Mouse (Mus musculus) left cerebral cortex, postnatal 10 days (tissue): ENCODE measurements around the gene Alpi. TPM values are rescaled to one million over a fixed set of nuclear protein-coding genes. Genes with fewer than 3 reads are reported as not detected.

Experiments used
- DNase-seq, 2 experiments: peaks; one replicate each; pipeline ENCODE4 v3.0.0; 2021 to 2022; ENCODE audit warnings: low spot score in 2 of 2, mixed read lengths in 1 of 2; ENCODE audit errors: extremely low spot score in 1 of 2
- intact Hi-C: fragments of 180-260 bp; cut with DNase I; formaldehyde crosslinking; loops from one replicate; pipeline ENCODE4 v1.15.1; 2025
- total RNA-seq, 2 experiments: library from RNA; stranded (reverse); gene quantifications; 2 replicates each; pipeline ENCODE4 v1.2.3; 2021

The Alpi gene
- total RNA-seq, 2 experiments from 2014 or later, result not detected

- no peak for DNase-seq
- intact Hi-C loops, result no loop called here
Measured at GRCm38 (mm10) chr1:87073776-87074175, 27.6 kb downstream of the Alpi start.

GRCm38 (mm10) chr1:87070720-87071119 lies 30.7 kb downstream of the Alpi start:
- no peak for DNase-seq
- intact Hi-C loops, result no loop called here

GRCm38 (mm10) chr1:87060913-87061312 lies 40.5 kb downstream of the Alpi start:
- intact Hi-C loops, result no loop called here
- DNase-seq, result no peak

GRCm38 (mm10) chr1:87059042-87059665 lies 42.3 kb downstream of the Alpi start:
- intact Hi-C loops, result no loop called here

GRCm38 (mm10) chr1:87057075-87057474 lies 44.3 kb downstream of the Alpi start:
- no peak for DNase-seq
- intact Hi-C loops, result no loop called here

More at GRCm38 (mm10) chr1:87059042-87059665, 42.3 kb downstream of the Alpi start:
- DNase-seq, result no peak

- DNase-seq, result no peak
- intact Hi-C loops, result no loop called here
Measured at GRCm38 (mm10) chr1:87051369-87051768, 50.0 kb downstream of the Alpi start.

- no peak for DNase-seq
- intact Hi-C loops, result no loop called here
Measured at GRCm38 (mm10) chr1:87050700-87051099, 50.7 kb downstream of the Alpi start.

GRCm38 (mm10) chr1:87050072-87050471 lies 51.3 kb downstream of the Alpi start:
- no peak for DNase-seq
- intact Hi-C loops, result no loop called here

Other genes with a start within 250 kb of the Alpi start
- gene Alppl2, start 11.7 kb downstream of the Alpi start, total RNA-seq, result not detected
- gene Akp3, start 23.4 kb upstream of the Alpi start, total RNA-seq, result not detected
- gene Ecel1, start 54.9 kb upstream of the Alpi start, total RNA-seq, result 1 to 10 TPM; 4.6 to 6.5 TPM
- 1 to 10 TPM; 2.2 to 2.8 TPM for gene Prss56, start 81.7 kb upstream of the Alpi start, total RNA-seq
- not detected for gene Chrnd, start 89.0 kb upstream of the Alpi start, total RNA-seq
- gene Chrng, start 103.1 kb upstream of the Alpi start, total RNA-seq, result not detected
- gene Eif4e2, start 112.3 kb upstream of the Alpi start, total RNA-seq, result 10 to 100 TPM; 83.2 to 84.2 TPM
- gene Efhd1, start 162.8 kb upstream of the Alpi start, total RNA-seq, result 1 to 10 TPM; 6.0 to 7.0 TPM
- gene Gigyf2, start 225.4 kb upstream of the Alpi start, total RNA-seq, result 10 to 100 TPM; 73.7 to 77.8 TPM